Mouse (Mus musculus) brain, embryonic 18.5 days (tissue): ENCODE results near the gene Wnt1.
A peak's percentile ranks its signal among the peaks of the same experiment; 100 is the strongest.
"Not testable (repeated sequence)": the region's sequence is repeated elsewhere in the genome, so short reads cannot be mapped to it uniquely, and the experiment has no call there.

ENCODE experiments used
- DNase-seq: peaks from one replicate; pipeline ENCODE4 v3.0.0-alpha.2; 2012; ENCODE audit warnings: low read depth, low spot score

The Wnt1 gene

DNA sequence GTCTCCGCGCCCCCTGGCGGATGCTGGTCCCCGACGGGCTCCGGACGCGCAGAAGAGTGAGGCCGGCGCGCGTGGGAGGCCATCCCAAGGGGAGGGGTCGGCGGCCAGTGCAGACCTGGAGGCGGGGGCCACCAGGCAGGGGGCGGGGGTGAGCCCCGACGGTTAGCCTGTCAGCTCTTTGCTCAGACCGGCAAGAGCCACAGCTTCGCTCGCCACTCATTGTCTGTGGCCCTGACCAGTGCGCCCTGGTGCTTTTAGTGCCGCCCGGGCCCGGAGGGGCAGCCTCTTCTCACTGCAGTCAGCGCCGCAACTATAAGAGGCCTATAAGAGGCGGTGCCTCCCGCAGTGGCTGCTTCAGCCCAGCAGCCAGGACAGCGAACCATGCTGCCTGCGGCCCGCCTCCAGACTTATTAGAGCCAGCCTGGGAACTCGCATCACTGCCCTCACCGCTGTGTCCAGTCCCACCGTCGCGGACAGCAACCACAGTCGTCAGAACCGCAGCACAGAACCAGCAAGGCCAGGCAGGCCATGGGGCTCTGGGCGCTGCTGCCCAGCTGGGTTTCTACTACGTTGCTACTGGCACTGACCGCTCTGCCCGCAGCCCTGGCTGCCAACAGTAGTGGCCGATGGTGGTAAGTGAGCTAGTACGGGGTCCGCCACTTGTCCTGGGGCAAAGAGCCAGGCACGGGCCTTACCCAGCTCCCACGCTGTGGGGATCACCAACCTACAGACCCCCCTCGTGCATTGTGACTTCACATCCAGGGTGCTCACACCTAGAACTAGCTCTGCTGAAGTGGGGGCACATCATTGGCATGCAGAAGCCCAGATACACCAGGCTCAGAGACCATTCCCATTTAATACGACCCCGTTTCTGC is at the start of gene Wnt1:
Gene Wnt1 (plus strand): TSS at position 197 of the 875 bp plus-strand sequence.
- no peak for DNase-seq

GRCm38 (mm10) chr15:98740219-98740618 is 49.4 kb upstream of the Wnt1 start:
- DNase-seq: no peak

- DNase-seq: no peak
Observed at GRCm38 (mm10) chr15:98742766-98743428, 46.8 kb upstream of the Wnt1 start.

GRCm38 (mm10) chr15:98743863-98744262 is 45.8 kb upstream of the Wnt1 start:
- not testable (repeated sequence) for DNase-seq

- no peak for DNase-seq
Observed at GRCm38 (mm10) chr15:98746344-98746965, 43.2 kb upstream of the Wnt1 start.

GRCm38 (mm10) chr15:98747296-98747695 is 42.4 kb upstream of the Wnt1 start:
- no peak for DNase-seq

DNA sequence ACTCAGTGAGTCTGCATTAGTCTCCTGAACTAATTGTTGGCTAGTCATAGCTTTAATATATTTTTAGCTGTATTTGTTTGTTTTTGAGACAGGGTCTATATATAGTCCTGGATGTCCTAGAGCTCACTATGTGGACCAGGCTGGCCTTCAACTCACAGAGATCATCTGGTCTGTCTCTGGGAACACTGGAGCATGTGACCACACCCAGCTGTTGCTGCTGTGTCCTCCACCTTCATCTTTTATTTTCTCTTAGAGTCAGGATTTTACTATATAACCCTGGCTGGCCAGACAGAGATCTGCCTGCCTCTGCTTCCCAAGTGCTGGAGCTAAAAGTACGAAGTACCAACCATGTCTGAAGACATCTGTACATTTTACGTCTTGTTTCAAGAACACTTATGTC is 40.6 kb upstream of the Wnt1 start:
- DNase-seq: no peak

DNA sequence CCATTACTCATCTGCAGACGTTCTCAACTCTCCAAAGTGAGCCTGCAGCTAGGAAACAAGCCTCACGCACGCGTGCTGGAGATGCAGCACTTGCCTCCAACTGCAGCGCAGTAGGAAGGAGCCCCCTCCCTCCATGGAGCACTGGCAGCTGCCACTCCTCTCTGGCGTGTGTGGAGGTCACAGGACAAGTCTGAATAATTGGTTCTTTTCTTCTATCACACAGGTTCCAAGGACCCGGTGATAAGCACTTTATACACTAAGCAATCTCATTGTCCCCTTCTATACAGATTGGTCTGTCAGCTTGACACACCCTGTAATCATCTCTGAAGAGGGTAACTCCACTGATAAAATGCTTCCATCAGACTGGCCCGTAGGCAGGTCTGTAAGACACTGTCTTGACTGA is 36.6 kb upstream of the Wnt1 start:
- DNase-seq: no peak

DNA sequence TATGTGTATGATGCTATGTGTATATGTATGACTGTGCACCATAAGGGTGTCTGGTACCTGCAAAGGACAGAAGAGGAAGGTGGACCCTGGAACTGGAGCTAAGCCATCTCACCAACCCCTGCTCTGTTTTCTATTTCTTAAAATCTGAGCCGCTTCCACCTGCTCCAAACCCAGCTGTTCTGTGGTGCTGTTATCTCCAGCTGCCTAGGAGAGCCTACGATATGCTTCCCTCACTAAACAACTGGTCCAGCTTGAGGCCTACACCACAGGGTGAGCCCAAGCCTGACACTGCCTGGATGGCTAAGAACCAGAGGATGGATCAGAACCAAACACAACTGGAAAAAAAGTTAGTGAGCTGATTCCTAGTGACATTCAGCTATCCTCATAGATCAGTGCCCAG is 35.5 kb upstream of the Wnt1 start:
- no peak for DNase-seq

GRCm38 (mm10) chr15:98762201-98762621 is 27.4 kb upstream of the Wnt1 start:
- DNase-seq: peak; percentile 50

- DNase-seq: peak; percentile 90
Observed at GRCm38 (mm10) chr15:98762670-98763529, 26.8 kb upstream of the Wnt1 start, which contains the start of gene Arf3. Gene Arf3 (minus strand): TSS chr15:98763214.

DNA sequence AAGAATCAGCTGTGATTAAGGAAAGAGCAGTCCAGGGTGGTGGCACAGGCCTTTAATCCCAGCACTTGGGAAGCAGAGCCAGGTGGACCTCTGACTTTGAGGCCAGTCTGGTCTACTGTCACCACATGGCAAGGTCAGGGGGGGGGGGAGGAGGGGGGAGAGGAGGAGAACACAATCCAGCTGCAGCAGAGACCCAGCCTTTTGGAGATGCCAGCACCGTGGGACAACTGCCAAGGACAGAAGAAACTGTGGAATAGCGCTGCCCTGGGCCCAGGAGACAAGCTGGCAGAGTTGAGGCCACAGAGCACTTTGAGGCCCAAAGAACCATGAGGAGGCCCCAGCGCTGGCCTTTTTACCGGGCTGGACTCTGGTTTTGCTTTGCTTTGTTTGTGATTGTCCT is 23.7 kb upstream of the Wnt1 start:
- DNase-seq: no peak

GRCm38 (mm10) chr15:98768259-98768658 is 21.4 kb upstream of the Wnt1 start:
- no peak for DNase-seq

DNA sequence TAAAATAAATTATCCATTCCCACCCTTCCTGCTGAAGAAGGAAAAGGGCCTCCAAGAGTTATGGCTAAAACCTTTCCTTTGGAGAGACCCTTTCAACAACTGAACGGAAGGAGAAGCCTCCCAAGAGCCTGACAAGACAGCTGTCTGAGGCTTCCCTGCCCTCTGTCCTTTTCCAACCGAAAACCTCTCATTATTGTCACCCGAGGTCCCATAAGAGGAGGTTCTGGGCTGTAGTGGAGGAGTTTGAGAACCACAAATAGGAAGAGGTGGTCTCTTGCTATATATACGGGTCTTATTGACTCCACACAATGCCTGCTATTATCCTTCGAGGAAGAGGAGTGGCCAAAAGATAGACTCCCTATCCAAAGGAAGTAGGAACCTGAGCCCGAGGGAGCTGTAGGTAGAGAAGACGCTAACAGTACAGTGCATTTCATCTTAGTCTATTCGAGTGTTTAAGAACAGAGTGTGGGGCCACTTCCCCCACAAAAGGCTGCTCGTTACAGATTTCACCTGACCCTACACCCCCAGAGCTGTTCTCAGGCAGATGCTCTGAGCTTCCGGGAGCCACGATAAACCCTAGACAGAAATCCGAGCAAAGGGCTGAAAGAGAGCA is 17.7 kb upstream of the Wnt1 start:
- no peak for DNase-seq

- no peak for DNase-seq
Observed at GRCm38 (mm10) chr15:98772511-98773211, 17.0 kb upstream of the Wnt1 start.

DNA sequence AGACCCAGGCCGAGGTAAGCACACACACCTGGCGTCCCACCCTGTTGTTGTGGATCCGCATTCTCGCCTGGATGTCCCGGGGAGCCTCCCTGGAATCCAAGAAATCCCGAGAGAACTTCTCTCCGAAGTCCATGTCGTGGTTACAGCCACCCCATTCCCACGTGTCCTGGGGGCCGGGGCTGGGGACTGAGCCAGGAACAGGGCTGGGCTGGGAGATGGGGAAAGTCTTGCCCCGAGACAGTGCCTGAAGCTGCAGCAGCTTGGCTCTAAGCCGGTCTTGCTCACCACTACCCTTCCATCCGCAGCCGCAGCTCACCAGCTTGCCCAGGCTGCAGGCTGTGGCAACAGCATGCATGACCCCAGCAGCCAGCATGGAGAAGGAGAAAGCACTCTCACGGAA is 15.6 kb upstream of the Wnt1 start:
- DNase-seq: no peak

- DNase-seq: no peak
Observed at GRCm38 (mm10) chr15:98775533-98775932, 14.1 kb upstream of the Wnt1 start.

DNA sequence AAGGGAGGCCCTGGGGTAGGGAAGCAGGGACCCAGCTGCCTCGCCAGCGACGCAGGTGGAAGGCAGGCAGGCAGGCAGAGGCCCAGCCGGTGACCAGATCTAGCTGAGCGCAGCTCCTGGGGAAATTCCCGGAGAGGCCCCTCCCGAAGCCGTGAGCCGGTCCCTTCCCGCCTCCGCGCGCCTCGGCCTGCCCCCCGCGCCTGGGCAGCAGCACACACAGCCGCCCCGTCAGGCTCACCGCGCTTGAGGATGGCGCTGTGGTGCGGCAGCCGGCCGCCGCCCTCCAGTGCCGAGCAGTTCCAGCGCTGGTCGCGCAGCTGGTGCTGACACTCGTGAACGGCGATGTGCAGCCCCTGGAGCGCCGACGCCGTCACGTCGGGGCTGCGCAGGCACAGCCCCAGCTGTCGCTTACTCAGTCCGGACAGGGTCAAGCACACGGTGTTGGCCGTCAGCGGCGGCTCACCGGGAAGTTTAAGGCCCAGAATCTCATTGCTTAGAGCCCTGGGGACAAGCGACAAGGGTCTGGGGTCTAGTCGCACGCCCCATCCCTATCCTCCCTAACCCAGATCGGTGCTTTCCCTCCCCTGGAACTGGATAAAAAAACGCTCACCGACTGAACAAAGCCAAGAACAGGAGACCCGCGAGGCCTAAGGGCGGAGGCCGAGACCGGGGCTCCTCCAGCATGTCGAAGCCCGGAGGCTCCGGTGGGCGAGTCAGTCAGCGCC is 13.2 kb upstream of the Wnt1 start:
- DNase-seq: no peak

GRCm38 (mm10) chr15:98777005-98777616 is 12.5 kb upstream of the Wnt1 start:
- no peak for DNase-seq
